Mouse (Mus musculus): ENCODE results near the gene Sept12.

The Sept12 gene

DNA sequence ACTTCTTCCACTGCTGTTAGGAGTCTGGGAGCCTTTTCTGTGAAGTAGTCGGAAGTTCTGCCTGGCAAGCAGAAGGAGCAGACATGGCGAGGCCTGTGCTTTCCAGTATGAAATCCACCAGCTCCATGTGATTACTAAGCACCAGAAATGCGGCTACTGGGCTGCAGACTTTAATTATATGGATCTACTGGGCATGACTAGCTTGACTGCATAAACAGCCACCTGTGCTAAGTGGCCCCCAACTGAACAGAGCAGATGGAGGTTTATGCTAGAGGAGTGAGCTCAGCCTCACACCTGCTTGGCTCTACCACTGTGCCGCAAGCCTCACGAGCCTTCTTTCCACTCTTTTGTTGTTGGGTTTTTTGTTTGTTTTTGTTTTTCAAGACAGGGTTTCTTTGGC is 23.1 kb downstream of the Sept12 start:
- in situ Hi-C loops (cut with MboI, MseI): no loop called here

GRCm38 (mm10) chr16:4971626-4972025 is 26.0 kb downstream of the Sept12 start:
- in situ Hi-C loops (cut with MboI, MseI): no loop called here

DNA sequence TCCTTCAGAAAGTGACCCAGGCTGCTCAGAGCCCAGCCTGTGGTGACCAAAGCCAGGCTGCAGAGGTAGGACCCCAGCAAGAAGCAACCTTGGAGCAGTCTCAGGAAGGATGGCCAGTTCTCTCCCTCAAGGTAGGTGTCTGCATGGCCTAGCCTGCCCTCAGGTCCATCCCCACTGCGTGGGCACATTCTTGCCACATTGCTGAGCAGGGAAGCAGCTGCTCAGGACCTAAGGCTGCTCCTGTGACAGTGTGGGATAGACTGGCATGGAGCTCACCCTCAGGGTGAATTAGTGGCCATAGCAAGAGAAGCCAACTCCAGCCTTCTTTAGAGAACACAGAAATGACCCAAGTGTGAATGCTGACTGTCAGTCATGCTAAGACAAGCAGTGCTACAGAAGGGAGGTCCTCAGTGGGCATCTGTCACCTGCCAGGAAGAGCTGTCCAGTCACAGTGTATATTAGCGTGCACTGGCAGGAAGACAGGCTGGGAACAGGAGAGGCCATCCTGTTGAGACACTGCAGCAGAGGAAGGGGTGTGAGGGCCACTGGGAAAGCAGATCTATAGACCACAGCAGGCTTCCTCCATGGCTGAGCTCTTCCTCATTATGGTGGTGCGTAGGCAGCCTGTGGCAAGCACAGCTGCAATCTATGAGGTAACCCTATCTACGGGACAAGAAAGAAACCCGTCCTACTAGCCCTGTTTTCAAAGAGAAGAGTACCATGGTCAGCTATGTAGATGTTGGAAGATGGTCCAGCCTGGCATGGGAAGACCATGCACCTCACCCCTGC is 28.4 kb downstream of the Sept12 start:
- in situ Hi-C loops (cut with MboI, MseI): no loop called here

DNA sequence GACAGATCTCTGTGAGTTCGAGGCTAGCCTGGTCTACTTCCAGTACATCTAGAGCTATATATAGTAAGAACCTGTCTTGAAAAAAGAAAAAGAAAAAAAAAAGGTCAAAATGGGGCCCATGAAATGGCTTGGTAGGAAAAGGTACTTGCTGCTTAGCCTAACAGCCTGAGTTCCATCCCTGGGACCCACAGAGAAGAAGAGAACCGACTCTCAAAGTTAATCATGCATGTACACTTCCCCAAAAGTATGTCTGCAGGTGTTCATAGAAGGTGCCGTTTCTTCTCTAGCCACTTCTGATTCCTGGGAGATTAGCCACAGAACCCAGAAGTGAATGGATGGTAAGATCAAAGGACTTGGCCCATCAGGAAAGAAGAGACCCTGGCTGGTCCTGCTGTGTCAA is 29.2 kb downstream of the Sept12 start:
- in situ Hi-C loops (cut with MboI, MseI): no loop called here

- in situ Hi-C loops (cut with MboI, MseI): no loop called here
Observed at GRCm38 (mm10) chr16:4965392-4966129, 32.1 kb downstream of the Sept12 start.

- in situ Hi-C loops (cut with MboI, MseI): no loop called here
Observed at GRCm38 (mm10) chr16:4964731-4965391, 32.8 kb downstream of the Sept12 start.

- in situ Hi-C loops (cut with MboI, MseI): no loop called here
Observed at GRCm38 (mm10) chr16:4963797-4964709, 33.6 kb downstream of the Sept12 start, which contains the start of gene Anks3. Anks3 (minus strand) TSS chr16:4964205.

DNA sequence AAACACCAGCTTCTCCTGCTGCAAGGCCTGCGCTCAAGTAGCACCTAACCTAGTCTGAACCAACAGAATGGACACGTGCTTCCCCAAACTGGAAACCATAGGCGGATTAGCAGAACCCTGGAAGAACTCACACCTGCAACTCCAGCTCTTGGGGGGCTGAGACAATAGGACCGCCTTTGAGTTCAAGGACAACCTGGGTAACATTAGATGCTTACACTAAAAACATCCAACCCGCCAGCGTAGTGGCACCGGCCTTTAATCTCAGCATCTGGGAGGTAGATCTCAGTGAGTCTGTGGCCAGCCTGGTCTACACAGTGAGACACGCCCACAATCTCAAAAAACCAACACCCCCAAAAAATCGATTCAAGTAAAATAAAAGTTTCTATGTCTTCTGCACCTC is 34.3 kb downstream of the Sept12 start:
- in situ Hi-C loops (cut with MboI, MseI): no loop called here

DNA sequence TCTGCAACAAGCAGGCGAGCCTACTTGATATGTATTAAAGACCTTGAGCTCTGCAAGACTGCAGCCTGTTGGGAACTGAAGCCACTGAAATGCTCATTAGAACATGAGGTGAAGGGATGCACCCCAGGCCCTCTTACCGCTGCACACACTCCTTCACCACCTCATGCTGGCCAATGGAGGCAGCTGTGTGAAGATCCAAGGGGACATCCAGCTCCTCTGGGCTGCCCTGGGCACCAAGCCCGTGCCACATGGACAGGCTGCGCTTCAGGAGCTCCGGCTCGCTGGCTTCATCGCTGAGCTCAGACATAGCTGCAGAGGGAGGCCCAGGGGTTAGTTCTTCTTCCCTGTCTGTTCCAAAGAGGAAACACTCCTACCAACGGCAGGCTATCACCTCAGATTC is 37.4 kb downstream of the Sept12 start:
- in situ Hi-C loops (cut with MboI, MseI): no loop called here

- in situ Hi-C loops (cut with MboI, MseI): no loop called here
Observed at GRCm38 (mm10) chr16:4957446-4957845, 40.2 kb downstream of the Sept12 start.

- in situ Hi-C loops (cut with MboI, MseI): no loop called here
Observed at GRCm38 (mm10) chr16:4956609-4957008, 41.0 kb downstream of the Sept12 start.

DNA sequence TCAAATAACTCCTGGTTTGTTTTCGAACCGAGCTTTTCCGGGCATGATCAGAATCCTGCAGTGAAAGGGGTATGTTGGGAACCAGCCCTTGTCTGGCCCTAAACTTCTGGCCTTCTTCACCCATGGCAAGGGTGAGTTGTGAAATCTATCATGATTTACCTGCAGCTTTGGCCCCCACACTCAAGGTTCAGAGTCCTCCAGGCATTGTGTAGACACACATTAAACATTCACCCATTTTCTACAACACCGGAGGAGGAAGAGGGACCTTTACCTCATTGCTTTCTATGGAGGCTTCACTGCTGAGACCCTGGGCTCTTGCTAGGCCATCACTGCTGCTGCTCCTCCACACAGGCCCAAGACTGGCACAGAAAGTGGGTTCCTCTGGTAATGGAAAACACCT is 50.3 kb downstream of the Sept12 start:
- in situ Hi-C loops (cut with MboI, MseI): no loop called here

- in situ Hi-C loops (cut with MboI, MseI): no loop called here
Observed at GRCm38 (mm10) chr16:4946155-4946554, 51.5 kb downstream of the Sept12 start.

- in situ Hi-C loops (cut with MboI, MseI): no loop called here
Observed at GRCm38 (mm10) chr16:4945415-4945814, 52.2 kb downstream of the Sept12 start.

DNA sequence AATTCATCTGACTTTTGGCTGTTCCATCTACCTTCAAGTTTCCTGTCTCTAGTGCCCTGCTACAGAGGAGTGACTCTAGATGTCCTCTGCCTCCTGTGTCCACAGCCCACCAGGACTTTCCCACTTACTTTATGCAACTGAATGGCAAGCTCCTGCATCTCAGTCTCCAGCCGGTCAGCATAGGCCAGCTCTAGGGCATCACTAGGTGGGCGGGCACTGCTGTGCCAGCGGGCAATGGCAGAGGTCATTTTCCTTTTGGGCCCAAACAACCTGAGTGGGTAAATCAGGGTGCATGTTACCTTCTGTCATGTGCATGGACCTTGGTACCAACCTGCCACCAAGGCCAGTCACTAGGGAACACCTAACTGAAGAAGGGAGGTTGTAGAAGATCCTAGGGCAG is 54.2 kb downstream of the Sept12 start:
- in situ Hi-C loops (cut with MboI, MseI): no loop called here

GRCm38 (mm10) chr16:4942868-4943267 is 54.8 kb downstream of the Sept12 start:
- in situ Hi-C loops (cut with MboI, MseI): no loop called here

DNA sequence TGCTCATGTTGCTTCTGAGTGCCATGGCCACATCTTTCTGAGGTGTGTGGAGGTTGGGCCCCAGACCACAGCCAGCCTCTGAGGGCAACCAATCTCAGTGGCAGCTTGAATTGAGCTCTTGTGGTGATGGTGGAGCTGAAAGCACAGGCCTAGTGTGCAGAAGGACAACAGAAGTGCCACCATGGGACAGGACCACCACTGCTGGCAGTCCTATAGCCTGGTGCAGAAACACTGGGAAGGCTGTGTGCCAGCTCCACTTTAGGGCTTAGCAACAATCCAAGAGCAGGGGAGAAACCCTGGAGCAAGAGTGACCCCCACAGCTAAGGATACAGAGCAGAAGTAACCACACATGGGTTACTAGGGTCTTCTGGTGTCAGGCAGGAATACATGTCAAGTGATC is 56.6 kb downstream of the Sept12 start:
- in situ Hi-C loops (cut with MboI, MseI): no loop called here

- in situ Hi-C loops (cut with MboI, MseI): no loop called here
Observed at GRCm38 (mm10) chr16:4940311-4940850, 57.3 kb downstream of the Sept12 start.

DNA sequence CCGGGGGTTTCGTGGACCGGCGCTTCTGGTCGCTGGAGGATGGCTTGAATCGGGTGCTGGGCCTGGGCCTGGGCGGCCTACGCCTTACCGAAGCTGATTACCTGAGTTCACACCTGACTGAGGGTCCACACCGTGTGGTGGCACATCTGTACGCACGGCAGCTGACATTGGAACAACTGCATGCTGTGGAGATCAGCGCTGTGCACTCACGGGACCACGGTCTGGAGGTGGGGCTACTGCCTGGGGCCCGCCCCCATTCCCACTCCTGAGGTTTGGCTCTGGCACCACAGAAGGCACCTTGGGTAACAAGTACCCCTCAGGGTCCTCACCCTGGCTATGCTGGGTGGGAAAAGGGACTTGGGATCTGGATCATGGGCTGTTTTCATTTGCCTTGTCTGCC is 58.2 kb downstream of the Sept12 start:
- in situ Hi-C loops (cut with MboI, MseI): no loop called here

- in situ Hi-C loops (cut with MboI, MseI): no loop called here
Observed at GRCm38 (mm10) chr16:4938989-4939388, 58.7 kb downstream of the Sept12 start.

DNA sequence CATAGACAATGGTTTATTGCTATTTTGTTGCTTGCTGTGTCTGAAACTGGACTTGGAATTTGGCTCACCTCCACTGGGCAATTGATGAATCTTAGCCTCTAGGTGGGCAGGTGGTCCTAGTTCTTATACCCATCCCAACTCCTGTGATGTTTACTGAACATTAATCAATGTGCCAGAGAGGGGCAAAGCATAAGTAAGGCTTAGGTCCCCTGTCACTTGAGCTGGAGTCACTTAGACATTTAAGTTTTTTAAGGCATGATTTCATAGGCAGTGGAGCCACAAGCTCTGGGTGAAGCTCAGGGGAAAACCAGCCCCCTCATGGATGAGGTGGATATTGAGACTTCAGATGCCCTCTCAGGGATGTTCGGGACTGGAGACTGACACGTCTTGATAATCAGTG is 59.2 kb downstream of the Sept12 start, which contains the start of gene Nudt16l1:
Gene Nudt16l1 (plus strand): TSS at position 301 of the 400 bp plus-strand sequence.
- in situ Hi-C loops (cut with MboI, MseI): no loop called here
